Mouse (Mus musculus) cerebellum, postnatal 4 days (tissue): Measurements from ENCODE around the gene Mcrip2.
"Not testable (repeated sequence)": the region's sequence is repeated elsewhere in the genome, so short reads cannot be mapped to it uniquely, and the experiment has no call there.

Source experiments
- DNase-seq, 2 experiments: peaks; one replicate each; pipeline ENCODE4 v3.0.0; 2022; ENCODE audit warnings: low spot score in 2 of 2, mixed read lengths in 1 of 2

Gene Mcrip2

GRCm38 (mm10) chr17:25880913-25881641 lies 12.5 kb upstream of the Mcrip2 start:
- DNase-seq, result no peak

DNA sequence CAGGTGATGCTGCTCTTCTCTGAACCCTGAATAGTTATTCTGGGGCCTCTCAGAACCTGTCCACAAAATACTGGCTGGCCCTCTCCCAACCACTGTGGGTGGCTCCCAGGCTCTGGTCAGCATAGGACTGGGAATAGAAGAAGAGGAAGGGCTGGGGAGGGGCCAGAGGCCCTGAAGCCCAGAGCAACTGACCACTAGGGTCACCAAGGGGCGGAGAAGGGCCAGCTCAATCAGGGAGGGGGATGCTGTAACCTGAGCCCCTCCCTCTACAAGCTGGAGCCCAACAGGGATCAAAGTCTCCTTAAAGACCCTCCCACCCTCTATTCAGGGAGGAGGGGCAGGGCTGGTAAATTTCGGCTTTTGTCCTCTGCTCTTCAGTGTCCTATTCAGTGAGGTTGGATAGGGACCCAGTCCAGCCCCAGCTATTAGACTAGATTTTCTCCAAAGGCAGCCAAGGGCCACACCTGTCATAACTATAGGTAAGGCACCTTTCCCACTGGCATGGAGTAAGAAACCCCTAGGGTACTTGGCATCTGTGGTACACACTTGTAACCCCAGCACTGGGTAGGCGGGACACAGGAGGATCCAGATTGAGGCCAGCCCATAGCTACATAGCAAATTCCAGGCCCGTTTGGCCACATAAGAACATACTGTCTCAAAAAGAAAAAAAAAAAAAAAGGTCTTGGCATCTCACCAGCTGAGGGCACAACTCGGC lies 11.8 kb upstream of the Mcrip2 start, which contains the start of gene Wfikkn1:
Gene Wfikkn1, minus strand, starts transcription at position 663 of the 715 bp plus-strand sequence.
- no peak for DNase-seq

- no peak for DNase-seq
These were observed 11.2 kb upstream of the Mcrip2 start for GRCm38 (mm10) chr17:25879750-25880149.

DNA sequence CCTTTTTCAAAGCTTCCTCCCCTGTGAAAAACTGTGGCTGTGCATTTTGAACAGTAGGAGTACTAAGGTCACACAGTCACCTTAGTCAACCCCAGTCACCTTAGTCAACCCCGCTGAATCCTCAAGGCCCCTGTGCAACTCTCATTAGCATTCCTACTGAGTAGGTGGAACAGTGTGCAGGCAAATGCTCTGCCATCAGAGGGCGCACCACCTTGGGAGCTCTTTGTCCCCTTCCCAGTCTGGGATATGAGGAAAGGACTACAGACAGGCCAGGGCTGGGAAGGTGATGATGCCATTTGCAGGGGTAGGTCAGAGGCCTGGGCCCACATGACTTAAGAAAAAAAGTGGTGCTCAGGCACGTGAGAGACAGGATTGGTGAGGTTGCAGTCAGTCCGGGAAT lies 10.7 kb upstream of the Mcrip2 start:
- DNase-seq, result peak in 1 of 2 experiments; percentile 46

GRCm38 (mm10) chr17:25878611-25879180 lies 10.1 kb upstream of the Mcrip2 start:
- no peak for DNase-seq

- DNase-seq, result no peak
These were observed 9.4 kb upstream of the Mcrip2 start for GRCm38 (mm10) chr17:25877741-25878610.

DNA sequence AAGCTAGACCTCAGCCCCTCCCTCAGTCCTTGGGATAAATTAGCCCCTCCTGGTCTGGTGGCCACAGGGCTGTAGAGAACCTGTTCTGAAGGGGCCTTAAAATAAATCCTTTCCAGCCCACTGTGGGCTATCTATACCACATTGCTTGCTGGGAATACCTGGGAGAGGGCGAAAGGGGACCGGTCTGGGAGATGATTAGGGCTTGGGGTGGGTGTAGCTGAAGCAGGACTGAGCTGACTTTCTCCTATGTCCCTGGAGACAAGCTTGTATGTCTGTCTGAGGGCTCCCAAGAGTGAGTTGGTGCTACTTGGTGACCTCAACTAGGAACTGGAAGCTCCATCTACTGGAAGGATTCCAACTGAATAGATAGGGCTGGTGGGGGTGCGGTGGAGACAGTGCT lies 8.5 kb upstream of the Mcrip2 start:
- no peak for DNase-seq

DNA sequence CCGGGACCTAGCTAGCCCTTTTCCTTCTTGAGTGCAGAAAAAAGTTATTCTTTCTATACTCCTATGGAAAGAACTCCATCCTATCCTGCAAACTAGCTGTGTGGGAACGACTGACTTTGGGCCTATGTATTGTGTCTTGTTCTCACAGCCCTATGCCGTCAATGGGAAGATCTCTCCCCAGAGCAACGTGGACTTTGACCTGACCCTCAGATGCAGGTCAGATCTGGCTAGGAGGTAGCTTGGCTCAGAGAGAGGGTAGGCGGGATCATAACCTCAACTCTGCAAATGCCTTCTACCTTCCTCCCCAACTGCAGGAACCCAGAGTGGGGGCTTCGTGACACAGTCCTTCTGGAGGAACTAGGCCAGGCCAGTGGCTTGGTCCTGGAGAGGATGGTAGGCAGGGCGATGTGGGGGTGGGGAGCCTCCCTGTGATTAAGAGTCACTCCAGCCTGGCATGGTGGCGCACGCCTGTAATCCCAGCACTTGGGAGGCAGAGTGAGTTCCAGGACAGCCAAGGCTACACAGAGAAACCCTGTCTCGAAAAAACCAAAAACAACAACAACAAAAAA lies 7.9 kb upstream of the Mcrip2 start:
- DNase-seq, result no peak

GRCm38 (mm10) chr17:25875171-25876136 lies 6.9 kb upstream of the Mcrip2 start:
- peak; percentile 82 to 87 for DNase-seq

DNA sequence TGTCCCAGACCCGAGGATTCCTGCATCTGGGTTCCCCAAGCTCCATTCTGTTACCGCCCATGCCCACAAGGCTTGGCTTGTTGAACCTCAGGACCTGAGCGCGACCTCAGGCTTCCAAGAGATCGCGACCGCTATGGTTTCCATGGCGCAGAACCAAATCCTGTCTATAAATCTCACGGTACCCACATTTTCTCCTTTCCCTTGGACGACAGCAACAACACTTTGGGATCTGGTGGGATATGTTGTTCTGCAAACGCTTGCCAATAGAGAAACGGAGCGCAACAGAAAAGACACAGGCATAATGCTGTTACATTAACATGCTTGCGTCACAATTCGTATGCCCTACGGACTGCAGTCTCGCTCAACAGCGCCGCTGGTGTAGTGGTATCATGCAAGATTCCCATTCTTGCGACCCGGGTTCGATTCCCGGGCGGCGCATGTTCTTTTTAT lies 6.2 kb upstream of the Mcrip2 start, which contains the start of gene Mettl26:
Gene Mettl26, plus strand, starts transcription at position 354 of the 450 bp plus-strand sequence.
- DNase-seq, result peak; percentile 94 to 96

DNA sequence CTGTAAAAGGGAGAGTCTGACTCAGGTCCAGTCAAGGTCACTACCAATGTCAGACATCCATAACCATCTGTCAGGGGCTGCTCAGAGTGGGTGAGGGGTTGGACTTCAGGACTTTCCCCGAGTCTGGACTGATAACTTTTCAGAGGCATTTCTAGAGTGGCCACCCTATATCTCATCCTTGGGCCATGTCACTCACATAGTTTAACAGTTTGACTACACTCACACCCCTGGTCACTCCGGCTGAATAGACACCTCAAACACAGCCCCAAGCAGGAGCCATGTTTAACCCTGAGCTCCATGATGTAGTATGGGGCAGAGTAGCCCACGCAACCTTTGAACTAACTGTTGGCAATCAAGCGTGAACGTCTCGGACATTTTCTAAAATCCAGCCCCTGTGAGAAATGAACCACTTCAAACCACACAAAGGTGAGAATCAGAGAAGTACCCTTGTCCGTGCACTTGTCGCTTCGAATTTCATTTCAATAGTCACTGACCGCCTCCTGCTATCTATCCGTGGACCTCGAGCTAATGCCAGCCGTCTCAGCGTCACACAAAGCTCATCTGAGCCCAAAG lies 5.7 kb upstream of the Mcrip2 start:
- DNase-seq, result no peak

GRCm38 (mm10) chr17:25873405-25874147 lies 5.0 kb upstream of the Mcrip2 start:
- no peak for DNase-seq

DNA sequence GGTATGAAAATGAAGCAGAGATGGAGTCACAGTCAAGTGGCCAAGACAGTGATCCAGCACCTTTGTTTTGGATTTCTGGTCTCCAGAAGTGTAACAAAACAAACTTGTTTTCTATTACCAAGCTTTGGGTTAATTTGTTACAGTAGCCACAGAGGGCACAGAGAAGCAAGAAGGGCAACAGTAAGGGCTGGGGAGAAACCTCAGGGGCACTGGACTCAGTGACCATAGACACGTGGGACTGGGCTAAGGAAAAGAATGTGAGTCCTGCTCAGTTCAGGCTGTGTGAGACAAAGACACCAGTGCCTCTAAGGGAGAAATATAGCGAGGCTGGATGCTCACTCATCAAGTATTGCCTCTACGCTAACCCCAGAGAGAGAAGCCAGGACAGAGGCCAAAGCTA lies 4.1 kb upstream of the Mcrip2 start:
- no peak for DNase-seq

GRCm38 (mm10) chr17:25871566-25871965 lies 3.0 kb upstream of the Mcrip2 start:
- DNase-seq, result not testable (repeated sequence)

DNA sequence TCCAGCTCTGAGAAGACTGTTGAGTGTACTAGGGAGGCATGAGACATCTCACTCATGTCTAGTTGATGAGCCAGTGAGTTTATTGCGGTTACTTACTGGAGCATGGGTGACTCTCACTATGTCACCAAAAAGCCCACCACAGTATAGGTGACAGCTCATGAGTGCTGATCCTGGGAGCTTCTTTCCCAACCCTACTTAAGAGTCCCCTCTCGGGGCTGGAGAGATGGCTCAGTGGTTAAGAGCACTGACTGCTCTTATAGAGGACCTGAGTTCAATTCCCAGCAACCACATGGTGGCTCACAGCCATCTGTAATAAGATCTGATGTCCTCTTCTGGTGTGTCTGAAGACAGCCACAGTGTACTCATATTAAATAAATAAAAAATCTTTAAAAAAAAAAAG lies 1.4 kb upstream of the Mcrip2 start:
- DNase-seq, result no peak

- no peak for DNase-seq
These were observed 934 bp upstream of the Mcrip2 start for GRCm38 (mm10) chr17:25869498-25869897.

- DNase-seq, result no peak
These were observed 546 bp downstream of the Mcrip2 start for GRCm38 (mm10) chr17:25867836-25868600.

DNA sequence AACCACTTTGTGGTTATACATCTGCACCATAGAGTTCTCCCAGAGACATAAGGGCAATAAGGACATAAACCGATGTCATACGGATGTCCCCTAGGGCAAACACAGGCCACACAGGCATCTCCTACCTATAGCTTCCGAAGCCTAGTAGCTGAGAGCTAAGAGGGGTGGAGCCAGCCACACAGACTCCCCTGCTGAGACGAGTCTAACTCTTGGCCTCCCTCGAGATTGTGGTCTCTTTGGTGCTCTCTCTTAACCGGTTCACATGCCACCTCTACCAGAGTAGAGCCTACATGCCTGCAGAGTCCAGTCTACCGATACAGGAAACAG lies 1.1 kb downstream of the Mcrip2 start:
- no peak for DNase-seq
